Mouse (Mus musculus) testis, adult 2 months (tissue): Measurements from ENCODE around the gene Kctd3. TPM values are rescaled to one million over a fixed set of nuclear protein-coding genes. Genes with fewer than 3 reads are reported as not detected.

Experiments used
- H3K27ac ChIP-seq: fragments of 200-500 bp; 2 replicates; pipeline ENCODE4 v1.5.1; 2012; ENCODE audit warnings: low read depth, low read length; ENCODE audit not compliant: control insufficient read depth, insufficient read depth
- H3K27me3 ChIP-seq: fragments of 200-500 bp; 2 replicates; pipeline ENCODE4 v1.6.1; 2012; ENCODE audit warnings: mild to moderate bottlenecking, low read length, moderate library complexity; ENCODE audit not compliant: control insufficient read depth, insufficient read depth
- H3K36me3 ChIP-seq: fragments of 200-500 bp; 2 replicates; pipeline ENCODE4 v1.6.1; 2012; ENCODE audit warnings: mild to moderate bottlenecking, low read length; ENCODE audit not compliant: control insufficient read depth, insufficient read depth
- H3K4me1 ChIP-seq: fragments of 200-500 bp; 2 replicates; pipeline ENCODE4 v1.6.1; 2012; ENCODE audit warnings: low read length; ENCODE audit not compliant: control insufficient read depth, insufficient read depth
- H3K4me3 ChIP-seq: fragments of 200-500 bp; 2 replicates; pipeline ENCODE4 v1.5.1; 2012; ENCODE audit warnings: low read depth, mild to moderate bottlenecking, low read length, moderate library complexity, mixed read lengths; ENCODE audit not compliant: control insufficient read depth
- CTCF ChIP-seq: fragments of 200-500 bp; IDR thresholded peaks from 2 replicates; pipeline ENCODE4 v1.5.1; 2012; ENCODE audit warnings: low read depth, mild to moderate bottlenecking, inconsistent platforms, low read length, moderate library complexity; ENCODE audit not compliant: control insufficient read depth, insufficient read depth, insufficient replicate concordance
- POLR2A ChIP-seq: fragments of 200-500 bp; IDR thresholded peaks from 2 replicates; pipeline ENCODE4 v1.6.1; 2012; ENCODE audit warnings: low read depth, mild to moderate bottlenecking, inconsistent platforms, low read length, moderate library complexity; ENCODE audit not compliant: control insufficient read depth
- polyA plus RNA-seq: library from polyadenylated mRNA; depleted of rRNA; stranded (reverse); fragments of >200 nt; gene quantifications from 2 replicates; pipeline ENCODE4 v1.2.3, GENCODE M21; 2012

The Kctd3 gene
- polyA plus RNA-seq, 1 experiment = 16.8 TPM

DNA sequence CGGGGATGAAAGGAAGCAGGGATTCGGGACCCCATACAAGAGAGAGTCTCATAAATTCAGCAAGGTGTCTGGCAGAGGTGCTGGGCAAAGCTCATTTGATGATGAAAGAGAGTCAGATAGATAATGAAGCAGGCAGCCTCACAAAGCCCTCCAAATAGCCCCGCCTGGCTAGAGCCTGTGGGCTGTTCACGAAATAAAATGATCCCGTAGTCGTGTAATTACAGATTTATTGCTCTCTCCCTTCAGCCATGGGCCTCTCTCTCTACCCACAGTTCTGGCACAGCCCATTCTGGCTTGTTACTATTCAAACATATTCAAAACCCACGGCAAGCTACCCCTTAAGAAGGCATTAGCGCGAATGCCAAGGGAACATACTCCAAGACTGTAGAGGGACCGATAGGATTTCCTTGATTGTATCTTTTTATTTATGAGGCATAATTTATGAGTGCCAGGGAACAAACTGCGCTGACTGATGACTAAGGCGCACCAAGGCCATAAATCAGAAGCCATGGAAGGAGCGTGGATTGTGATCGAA lies 70.3 kb downstream of the Kctd3 start:
- Histone ChIP-seq H3K4me3 (no peak overlapping the region), H3K27ac (no peak overlapping the region), H3K27me3 (no peaks in the 10 kb centered on the region), H3K4me1 (no peaks in the 10 kb centered on the region), H3K36me3 (no peaks in the 10 kb centered on the region)
- TF ChIP-seq CTCF (no peak), POLR2A (no peak)
